Mouse (Mus musculus) telencephalon, adult 2 months (tissue): Measurements from ENCODE around the gene Rpp14.

Experiments used
- DNase-seq: peaks from one replicate; pipeline ENCODE4 v3.0.0-alpha.2; 2011; ENCODE audit warnings: low read depth, low spot score

Rpp14 gene

GRCm38 (mm10) chr14:8080165-8080679 is at the start of gene Rpp14:
Gene Rpp14, plus strand, starts transcription at chr14:8080367.
- peak; percentile 92 for DNase-seq

DNA sequence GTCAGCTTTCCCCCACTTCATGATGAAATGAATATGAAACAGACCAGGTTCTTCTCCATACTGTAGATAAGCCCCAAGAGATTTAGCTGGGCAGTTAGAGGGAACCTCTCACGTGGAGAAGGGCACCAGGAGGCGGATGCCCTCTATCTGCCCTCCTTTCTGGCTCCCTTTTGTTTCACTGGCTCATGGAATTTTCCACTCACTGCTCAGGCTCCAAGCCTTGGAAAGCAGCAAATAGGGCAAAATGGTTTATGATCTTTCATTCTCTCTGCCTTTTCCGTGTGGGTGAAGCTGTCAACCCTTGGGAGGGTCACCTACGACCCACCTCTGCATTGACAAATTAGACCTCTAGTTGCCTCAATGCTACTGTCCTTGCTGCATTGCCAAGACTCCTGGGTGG is 49.6 kb upstream of the Rpp14 start:
- DNase-seq: no peak

GRCm38 (mm10) chr14:8032087-8032944 is 47.9 kb upstream of the Rpp14 start:
- DNase-seq: peak; percentile 65

GRCm38 (mm10) chr14:8034561-8034960 is 45.6 kb upstream of the Rpp14 start:
- DNase-seq: no peak

- DNase-seq: no peak
Observed at GRCm38 (mm10) chr14:8035951-8036350, 44.2 kb upstream of the Rpp14 start.

DNA sequence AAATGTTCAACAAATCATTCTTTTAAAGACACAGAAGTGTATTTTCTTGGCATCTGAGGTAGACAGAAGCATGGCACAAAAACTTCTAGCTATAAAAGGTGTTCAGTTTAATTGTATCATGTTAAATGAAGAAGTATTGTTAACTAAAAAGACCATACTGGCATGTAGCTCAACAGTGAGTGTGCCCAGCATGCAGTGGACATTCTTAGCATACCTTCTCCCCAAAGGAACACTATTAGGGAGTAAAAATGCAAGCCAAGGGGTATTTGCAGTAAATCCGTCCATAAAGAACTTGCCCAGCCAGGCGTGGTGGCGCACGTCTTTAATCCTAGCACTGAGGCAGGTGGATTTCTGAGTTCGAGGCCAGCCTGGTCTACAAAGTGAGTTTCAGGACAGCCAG is 43.8 kb upstream of the Rpp14 start:
- no peak for DNase-seq

- no peak for DNase-seq
Observed at GRCm38 (mm10) chr14:8038150-8038549, 42.0 kb upstream of the Rpp14 start.

GRCm38 (mm10) chr14:8038791-8039448 is 41.2 kb upstream of the Rpp14 start:
- peak; percentile 70 for DNase-seq

DNA sequence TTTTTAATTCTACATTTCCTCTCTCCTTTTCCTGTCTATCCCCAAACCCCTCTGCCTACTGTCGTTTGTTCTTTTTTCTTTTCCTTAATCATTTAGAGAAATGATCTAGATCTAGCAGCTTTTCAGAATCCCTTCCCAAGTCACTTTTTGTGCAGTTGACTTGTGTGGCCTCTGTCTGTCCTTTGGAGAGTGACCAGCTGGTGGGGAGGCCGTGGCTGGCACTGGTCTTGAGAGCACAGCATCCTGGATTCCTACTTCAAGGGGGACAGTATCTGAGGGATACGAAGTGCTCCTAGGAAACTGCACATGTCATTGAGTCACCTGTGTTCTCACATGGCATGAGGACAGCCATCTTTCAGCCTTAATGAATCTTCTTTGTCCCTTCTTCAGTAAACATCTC is 40.0 kb upstream of the Rpp14 start:
- DNase-seq: no peak

- DNase-seq: no peak
Observed at GRCm38 (mm10) chr14:8040911-8041678, 39.1 kb upstream of the Rpp14 start.

DNA sequence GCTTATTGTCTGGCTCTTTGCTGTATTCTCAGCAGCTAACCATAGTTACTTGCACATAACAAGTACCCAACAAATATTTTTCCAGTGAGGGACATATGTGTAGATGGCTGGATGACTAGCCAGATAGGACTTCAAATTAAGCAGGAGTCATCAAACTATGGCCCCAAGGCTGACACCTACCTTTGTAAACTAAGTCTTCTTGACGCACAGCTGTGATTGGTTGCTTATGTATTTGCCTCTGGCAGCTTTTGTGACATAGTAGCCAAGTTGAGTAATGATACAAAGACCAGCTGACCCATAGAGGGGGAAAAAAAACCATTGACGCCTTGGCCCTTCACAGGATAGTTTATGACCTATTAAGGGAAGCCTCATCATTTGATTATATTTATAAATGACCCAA is 38.0 kb upstream of the Rpp14 start:
- DNase-seq: no peak

DNA sequence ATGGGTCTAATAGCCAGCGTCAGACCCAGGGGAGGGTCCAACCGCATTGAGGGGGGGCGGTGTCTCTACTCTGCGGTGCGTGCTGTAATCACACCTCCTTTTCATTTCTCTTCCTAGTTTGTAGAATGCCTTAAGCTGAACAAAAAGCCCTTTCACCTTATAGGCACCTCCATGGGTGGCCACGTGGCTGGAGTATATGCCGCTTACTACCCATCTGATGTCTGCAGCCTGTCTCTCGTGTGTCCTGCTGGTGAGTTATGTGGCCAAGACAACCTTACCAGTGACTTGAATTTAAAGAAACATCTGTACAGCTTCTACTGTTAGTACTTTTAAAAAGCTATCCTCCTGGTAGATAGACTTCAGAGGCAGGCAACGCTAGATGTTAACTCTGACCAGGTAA is 37.6 kb upstream of the Rpp14 start:
- DNase-seq: no peak

GRCm38 (mm10) chr14:8044330-8044729 is 35.8 kb upstream of the Rpp14 start:
- DNase-seq: no peak

DNA sequence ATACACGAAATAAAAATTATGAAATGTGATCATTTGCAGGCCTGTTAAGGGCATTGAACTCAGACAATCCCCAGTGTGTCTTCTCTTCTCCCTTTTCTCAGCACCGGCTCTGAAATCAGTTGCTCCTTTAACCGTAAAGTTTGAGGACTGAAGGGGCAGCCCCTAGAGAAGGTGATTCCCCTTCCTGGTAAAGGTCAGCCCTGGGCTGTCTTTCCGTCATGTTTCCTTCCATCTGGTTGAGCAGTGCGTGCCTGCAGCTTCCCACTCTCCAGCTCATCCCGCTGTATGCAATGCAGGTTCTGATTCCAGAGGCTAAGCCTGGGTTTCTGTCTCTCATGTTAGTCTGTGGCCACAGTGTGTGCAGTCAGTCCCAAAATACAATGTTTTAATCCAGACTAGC is 35.4 kb upstream of the Rpp14 start:
- no peak for DNase-seq

- no peak for DNase-seq
Observed at GRCm38 (mm10) chr14:8045187-8045846, 34.9 kb upstream of the Rpp14 start.

- DNase-seq: no peak
Observed at GRCm38 (mm10) chr14:8046839-8047238, 33.3 kb upstream of the Rpp14 start.

GRCm38 (mm10) chr14:8049334-8049733 is 30.8 kb upstream of the Rpp14 start:
- no peak for DNase-seq

- DNase-seq: no peak
Observed at GRCm38 (mm10) chr14:8051869-8052268, 28.3 kb upstream of the Rpp14 start.

DNA sequence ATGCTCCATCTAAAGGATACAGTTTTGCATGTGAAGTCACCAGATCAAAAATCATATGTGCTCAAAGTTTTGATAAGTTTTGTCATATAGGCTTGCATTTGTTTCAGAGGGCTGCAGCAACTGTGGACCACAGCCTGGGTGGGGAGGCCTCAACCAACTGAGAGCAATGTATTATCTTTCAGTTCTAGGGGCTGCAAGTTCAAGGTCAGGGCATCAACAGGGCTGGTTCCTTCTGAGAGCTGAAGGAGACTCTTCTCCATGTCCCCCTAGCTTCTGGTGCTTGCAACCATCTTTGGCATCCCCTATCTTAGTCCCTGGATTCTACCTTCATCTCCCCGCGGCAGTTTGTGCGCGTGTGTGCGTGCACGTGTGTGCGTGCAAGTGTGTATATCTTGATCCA is 27.5 kb upstream of the Rpp14 start:
- no peak for DNase-seq

GRCm38 (mm10) chr14:8054310-8055102 is 25.7 kb upstream of the Rpp14 start:
- no peak for DNase-seq

DNA sequence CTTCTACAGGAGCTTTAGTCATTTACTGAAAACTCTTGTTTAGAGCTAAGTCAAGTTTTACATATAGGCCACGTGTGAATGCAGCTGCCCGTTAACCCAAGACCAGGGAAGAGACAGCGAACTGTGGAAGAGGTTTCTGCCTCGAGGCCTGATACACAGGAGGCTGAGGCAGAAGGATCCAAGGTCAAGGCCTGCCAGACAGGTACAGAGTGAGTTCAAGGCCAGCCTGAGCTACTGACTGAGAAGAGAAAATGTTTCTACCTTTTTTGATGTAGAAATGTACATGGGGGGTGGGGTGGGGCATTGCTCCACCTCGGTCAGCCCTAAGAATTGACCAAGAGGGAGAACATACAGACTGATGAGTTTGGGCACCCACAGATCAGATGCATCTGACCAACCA is 24.1 kb upstream of the Rpp14 start:
- no peak for DNase-seq
